Mouse (Mus musculus): ENCODE measurements around the gene Slc7a1.

DNA sequence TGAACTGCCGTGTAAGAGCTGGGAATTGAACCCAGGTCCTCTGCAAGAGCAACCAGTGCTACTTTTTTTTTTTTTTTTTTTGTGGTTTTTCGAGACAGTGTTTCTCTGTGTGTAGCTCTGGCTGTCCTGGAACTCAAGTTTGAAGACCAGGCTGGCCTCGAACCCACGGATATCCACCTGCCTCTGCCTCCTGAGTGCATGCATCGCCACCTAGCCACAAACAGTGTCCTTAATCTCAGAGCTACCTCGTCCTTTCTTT, 19.5 kb downstream of the Slc7a1 start:
- TF ChIP-seq MXI1 (IDR thresholded peaks at IDR 0.05; ENCODE audit: low read depth, low read length), result no peak
- no peak for TF ChIP-seq SMC3 (IDR thresholded peaks at IDR 0.05; ENCODE audit: low read depth, low read length)
- TF ChIP-seq BHLHE40 (IDR thresholded peaks at IDR 0.05; ENCODE audit: borderline replicate concordance, low read depth, low read length), result no peak
- TF ChIP-seq CTCF (IDR thresholded peaks at IDR 0.05 in 2 of 3, conservative IDR thresholded peaks at IDR 0.05 in 1 of 3; ENCODE audit: control insufficient read depth in 1 of 3, insufficient read depth in 1 of 3, low read depth in 2 of 3, low read length in 3 of 3, poor library complexity in 1 of 3, severe bottlenecking in 1 of 3), result no peak; a peak in 1 of 6 replicates
- TF ChIP-seq RAD21 (IDR thresholded peaks at IDR 0.05; ENCODE audit: low read depth, low read length), result no peak

Data from MEL (cell line).